Mouse (Mus musculus): ENCODE results near the gene Pmepa1.

DNA sequence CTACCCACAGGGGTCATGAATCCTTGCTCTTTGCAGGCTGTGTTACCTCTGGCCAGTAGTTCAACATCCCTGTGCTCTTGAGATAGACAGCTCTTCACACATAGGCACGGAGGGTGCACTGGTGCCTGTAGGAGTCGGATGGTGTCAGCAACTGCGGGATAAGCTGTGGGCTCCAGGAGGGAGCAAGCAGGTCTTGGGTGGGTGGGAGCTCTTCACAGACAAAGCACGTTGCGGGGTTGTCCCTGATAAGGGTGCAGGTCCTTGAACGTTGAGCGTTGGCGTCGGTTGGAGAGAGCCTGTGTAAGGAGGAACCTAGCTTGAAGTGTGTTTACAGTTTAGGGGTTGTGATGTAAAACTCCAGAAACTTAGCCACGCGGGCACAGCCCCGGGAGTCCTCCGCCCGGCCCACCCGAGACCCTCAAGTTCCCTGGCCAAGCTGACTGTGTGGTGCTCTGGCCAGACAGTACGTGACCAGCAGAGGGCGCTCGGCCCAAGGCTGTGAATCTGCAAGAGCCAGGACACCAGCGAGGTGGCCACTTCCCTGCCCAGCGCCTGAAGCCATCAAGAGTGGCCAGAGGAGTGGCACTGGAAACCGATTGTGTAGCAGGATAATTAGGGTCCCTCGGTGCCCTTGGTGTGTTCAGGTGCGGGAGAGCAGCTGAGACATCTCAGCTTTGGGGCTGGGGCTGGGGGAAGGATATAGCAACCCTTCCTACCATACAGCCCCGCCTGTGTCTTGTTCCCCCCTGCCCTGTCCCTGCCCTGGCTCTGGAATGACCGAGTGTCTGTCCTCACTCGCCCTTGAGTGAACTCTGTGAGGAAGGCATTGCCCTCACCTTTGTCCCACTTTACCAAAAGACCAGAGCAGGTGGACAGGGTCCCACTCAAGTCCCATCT is 90.0 kb downstream of the Pmepa1 start:
- TF ChIP-seq CTCF (IDR thresholded peaks at IDR 0.05; ENCODE audit: low read depth) (peak; percentile 99), EP300 (IDR thresholded peaks at IDR 0.05; ENCODE audit: low read depth) (no peak)
